Mouse (Mus musculus) adipocyte (in vitro differentiated cells): ENCODE measurements around the gene Gramd1c.

Experiments
- DNase-seq: peaks from one replicate; pipeline ENCODE4 v3.0.0-alpha.2; 2016; ENCODE audit warnings: low spot score

Gene Gramd1c

DNA sequence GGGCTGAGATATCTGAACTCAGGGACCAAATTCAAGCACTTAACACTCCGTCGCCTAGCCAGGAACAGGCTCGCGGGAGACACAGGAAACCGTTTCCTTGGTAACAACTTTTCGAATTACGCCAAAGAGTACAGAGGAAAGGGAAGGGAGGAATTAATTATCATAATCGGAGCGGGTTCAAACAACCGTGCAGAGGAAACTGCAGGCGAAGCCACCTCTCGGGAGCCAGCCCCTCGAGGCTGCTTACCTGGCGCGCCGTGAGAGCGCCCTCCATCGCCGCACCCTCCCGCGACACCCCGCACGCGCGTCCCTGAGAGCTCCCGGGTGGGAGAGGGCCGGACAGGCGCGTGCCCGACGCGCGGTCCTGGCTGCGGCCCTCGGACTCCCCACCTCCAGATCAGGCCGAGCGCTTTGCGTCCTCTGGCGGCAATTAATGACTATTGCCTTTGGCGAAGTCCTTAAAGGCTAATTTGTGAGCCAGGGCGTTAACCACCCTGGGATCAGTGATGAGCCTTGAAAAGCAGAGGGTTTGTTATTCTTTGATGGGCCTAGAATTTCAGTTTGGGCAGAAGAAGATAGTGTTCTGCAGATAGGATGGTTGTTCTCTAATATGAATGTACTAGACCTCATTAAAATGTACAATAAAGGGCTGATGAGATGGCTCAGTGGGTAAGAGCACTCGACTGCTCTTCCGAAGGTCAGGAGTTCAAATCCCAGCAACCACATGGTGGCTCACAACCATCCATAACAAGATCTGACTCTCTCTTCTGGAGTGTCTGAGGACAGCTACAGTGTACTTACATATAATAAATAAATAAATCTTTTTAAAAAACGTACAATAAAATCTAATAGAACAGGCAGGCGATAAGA, at the start of gene Gramd1c:
Gene Gramd1c (minus strand): TSS at position 321 of the 870 bp plus-strand sequence.
- DNase-seq: peak; percentile 39

GRCm38 (mm10) chr16:44109002-44109401, 45.9 kb upstream of the Gramd1c start:
- DNase-seq: no peak

DNA sequence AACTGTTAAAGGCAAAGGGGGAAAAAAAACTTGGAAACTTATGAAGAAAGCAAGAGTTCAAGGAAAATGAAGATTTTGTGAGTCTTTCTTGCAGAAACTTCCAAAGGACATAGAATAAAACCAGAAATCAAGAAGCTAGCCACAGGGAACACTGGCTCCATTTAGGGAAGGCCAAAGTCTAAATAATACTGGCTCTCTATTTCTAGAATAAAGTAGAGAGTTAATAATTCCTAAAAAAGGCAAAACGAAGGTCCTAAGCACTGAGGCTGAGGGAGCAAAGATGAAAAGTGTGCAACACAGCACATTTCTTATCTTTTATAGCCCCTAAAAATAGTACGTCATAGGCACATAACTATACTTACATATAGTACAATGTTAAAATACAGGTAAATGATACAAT, 42.1 kb upstream of the Gramd1c start:
- no peak for DNase-seq

DNA sequence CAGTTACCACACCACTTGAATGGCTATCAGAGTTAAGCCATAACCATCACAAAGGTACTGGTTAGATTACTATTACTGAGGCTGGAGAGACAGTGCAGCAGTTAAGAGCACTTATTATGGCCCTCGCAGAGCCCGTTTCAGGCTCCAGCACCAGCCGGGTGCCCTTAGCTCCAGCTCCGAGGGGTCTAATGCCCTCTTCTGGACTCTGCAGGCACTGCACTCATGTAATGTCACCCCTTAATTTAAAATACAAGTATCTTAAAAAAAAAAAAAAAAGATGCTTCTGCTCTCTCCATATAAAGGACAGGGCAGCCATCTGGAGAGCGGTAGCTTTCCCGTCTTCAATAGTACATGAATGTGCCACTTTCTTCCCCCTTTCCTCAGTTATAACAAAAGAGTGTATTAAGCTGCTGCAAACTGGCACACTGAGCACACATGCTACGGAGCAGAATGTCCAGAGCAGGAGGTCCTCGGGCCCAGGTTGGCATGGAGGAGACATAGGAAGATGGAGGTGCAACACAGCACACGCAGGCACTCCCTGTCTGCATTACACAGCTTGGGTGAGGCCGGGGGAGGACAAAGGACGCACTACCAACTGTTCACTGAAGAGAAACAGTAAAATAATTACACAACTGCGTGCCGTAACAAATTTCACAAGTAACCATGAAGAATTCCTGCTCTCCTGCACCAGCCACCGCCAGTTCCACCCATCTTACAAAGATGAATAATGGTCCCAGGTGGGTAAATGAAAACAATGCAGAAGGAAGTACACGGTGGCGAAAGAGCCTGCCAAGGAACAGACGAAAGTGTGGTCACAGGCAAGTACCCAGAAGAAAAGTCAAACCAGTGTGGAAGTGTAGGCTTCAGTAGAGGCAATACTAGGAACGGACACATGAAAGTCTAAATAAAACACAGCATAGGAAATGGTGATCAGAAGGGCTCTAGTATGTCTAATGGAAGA, 40.9 kb upstream of the Gramd1c start:
- no peak for DNase-seq

DNA sequence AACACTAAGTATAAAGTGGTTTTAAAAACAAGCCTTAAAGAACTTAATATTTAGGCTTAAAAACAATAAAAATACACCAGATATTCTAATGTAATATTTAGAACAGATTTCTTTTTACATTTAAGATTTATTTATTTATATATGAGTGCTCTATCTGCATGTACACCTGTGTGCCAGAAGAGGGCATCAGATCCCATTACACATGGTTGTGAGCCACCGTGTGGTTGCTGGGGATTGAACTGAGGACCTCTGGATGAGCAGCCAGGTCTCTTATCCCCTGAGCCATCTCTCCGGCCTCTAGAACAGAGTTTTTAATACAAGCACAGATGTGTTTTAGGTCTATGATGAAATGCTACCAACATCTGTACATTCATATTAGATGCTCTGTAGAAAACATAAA, 39.8 kb upstream of the Gramd1c start:
- no peak for DNase-seq

DNA sequence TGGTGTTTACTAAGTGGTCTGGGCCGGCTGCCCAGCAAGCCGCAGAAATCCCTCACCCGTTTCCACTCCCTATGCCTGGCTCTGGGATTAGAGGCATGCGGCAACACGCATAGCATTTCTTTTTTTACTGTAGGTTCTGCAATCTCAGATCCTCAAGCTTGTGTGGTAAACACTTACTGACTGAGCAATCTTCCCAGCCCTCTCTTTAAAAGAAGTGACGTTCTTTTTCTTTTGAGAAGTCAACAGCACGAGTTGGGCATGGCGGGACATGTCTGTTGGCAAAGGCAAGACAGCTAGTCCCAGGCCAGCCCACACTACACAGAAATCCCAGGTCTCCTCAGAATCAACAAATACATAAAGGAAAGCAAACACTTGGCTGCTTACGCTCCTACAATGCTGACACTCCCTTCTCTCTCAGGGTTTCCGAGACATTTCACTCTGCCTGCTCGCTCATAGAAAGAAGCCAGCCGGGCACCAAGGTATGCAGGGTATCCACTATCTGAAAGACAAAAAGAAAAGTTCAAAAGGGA, 38.1 kb upstream of the Gramd1c start:
- no peak for DNase-seq

- DNase-seq: no peak
These were observed 36.2 kb upstream of the Gramd1c start for GRCm38 (mm10) chr16:44099377-44099776.

DNA sequence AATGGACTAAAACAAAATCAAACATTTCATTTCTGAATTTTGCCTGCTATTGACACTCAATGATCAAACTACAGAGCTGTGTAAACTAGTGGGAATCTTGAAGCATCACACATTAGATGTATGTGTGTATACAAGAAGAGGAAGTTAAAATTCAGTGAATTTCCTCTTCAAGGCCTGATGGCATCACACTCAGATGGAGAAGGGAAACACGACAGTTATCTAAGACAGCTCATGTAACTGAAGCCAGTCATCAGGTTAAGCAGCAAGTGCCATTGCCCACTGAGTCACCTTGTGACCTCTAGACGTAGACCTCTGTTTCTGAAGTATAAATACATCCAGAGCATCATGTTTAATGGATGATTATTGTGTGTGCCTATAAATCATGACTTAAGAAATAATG, 24.5 kb upstream of the Gramd1c start:
- no peak for DNase-seq

GRCm38 (mm10) chr16:44061341-44061740, 1.8 kb downstream of the Gramd1c start:
- DNase-seq: no peak

DNA sequence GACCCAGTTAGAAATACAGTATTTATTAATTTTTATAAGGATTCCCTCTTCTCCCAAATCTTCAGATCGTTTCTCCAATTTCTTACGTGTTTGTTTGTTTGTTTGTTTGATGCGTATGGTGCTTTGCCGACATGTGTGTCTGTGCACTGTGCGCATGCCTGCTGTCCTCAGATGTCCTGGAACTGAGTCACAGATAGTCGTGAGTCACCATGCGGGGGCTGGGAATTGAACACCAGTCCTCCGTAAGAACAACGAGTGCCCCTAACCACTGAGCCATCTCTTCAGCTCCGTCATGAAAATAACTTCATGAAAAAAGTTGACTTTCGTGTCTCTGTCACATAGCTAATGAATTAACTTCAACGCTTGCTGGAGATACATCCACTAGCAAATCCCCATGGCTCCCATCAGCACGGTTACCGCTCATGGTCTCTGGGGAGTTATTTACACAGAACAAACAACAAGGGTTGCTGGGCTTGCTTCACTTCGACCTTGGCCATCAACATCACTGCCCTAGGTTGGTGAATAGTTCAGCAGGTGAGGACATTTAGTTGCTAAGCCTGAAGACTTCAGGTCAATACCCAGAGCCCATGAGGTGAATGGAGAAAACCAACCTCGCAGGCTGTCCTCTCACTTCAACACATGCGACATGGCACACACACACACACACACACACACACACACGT, 2.4 kb downstream of the Gramd1c start:
- no peak for DNase-seq

GRCm38 (mm10) chr16:44058745-44059144, 4.4 kb downstream of the Gramd1c start:
- DNase-seq: peak; percentile 76

DNA sequence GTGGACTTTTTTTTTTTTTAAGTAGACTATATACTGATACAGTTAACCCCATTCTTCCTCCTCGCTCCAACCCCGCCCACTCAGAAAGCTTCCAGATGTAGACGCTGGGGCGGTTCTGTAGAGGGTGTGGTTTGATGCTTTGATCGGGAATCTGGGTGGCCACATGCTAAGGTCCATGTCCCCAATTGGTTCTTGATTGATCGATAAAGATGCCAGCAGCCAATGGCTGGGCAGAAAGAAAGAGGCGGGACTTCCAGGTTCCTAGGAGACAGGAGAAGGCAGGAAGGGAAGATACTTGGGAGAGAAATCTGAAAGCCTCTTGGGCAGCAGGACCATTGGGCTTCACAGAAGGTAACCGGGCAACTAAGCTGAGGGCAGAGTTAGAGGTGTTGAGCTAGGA, 7.4 kb downstream of the Gramd1c start:
- DNase-seq: no peak

- DNase-seq: no peak
These were observed 9.9 kb downstream of the Gramd1c start for GRCm38 (mm10) chr16:44053265-44053664.

- no peak for DNase-seq
These were observed 10.8 kb downstream of the Gramd1c start for GRCm38 (mm10) chr16:44052390-44052789.

GRCm38 (mm10) chr16:44050139-44050538, 13.0 kb downstream of the Gramd1c start:
- DNase-seq: no peak

GRCm38 (mm10) chr16:44039112-44039511, 24.0 kb downstream of the Gramd1c start:
- DNase-seq: no peak

DNA sequence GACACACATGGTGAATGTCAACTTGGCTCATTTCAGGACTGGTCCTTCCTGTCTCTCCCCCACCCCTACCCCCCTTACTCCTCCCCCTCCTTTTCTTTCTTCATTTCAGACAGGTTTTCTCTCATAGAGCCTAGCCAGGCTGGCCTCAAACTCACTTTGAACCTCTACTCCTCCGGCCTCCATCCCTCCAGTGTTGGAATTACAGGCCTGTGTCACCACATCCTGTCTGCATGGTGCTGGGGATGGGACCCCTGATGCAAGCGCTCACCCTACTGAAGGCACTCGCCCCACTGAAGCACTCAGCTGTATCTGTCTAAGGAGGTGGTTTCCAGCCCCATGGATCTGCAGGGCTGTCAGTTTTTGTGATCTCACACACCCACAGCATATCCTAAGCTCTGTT, 27.9 kb downstream of the Gramd1c start:
- no peak for DNase-seq

DNA sequence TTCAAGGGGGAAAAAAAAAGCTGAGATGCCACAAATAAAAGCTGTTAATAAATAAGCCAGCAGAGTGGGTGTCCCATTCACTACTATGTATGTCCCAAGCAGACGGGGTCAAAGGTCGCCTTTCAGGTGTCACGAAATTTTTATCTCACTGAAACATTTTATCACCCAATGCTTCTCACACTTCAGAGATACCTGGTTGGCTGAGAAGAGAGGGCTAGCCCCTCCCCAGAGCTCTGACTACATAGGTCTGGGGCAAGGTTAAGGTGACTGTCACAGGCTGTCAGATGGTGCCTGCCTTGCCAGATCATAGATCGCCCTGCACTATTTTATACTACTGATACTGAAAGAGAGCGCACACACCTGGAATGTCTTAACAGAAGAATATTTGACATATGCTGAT, 29.8 kb downstream of the Gramd1c start:
- no peak for DNase-seq

DNA sequence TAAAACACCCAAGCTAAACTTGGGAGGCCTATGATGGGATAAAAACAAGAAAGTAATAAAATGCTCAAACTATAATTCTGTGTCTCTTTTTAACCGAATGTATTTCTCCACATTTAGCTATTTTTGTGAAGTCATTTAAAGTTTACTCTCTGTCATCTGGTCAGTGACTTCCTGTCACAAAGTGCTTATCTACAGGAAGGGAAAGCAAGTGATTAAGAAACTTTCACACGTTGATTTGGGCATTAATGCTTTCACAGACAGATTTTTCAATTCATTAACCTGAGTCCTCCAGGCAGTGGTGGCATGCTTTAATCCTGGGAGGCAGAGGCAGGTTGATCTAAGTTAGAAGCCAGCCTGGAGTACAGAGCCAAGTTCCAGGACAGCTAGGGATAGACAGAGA, 33.9 kb downstream of the Gramd1c start:
- DNase-seq: no peak

GRCm38 (mm10) chr16:44026822-44027221, 36.3 kb downstream of the Gramd1c start:
- DNase-seq: no peak

DNA sequence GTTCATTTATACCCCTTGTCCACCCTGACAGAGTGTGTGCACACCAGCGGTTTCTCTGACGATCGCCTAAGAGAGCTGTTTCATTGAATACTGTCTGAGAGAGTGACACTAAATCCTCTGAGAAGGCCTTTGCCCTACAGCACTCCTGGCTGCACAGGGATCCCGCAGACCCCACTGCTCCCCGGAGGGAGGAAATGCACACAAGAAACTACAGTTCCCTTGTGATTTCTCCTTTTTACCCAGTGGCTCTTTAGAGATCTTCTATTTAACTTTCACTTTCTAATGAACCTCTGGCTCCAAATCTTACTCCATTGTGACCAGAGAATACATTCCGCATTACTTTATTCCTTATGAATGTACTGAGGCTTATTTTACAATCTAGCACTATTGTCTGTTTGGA, 36.9 kb downstream of the Gramd1c start:
- DNase-seq: no peak

- no peak for DNase-seq
These were observed 44.1 kb downstream of the Gramd1c start for GRCm38 (mm10) chr16:44018986-44019548.
